Mouse (Mus musculus) forelimb bud, embryonic 11.5 days (tissue): ENCODE measurements around the gene St3gal4.

Experiments used
- DNase-seq: peaks from one replicate; pipeline ENCODE4 v3.0.0-alpha.2; 2012; ENCODE audit warnings: low read depth, low spot score

St3gal4 gene

GRCm38 (mm10) chr9:35107396-35107795, 11.7 kb downstream of the St3gal4 start:
- no peak for DNase-seq

DNA sequence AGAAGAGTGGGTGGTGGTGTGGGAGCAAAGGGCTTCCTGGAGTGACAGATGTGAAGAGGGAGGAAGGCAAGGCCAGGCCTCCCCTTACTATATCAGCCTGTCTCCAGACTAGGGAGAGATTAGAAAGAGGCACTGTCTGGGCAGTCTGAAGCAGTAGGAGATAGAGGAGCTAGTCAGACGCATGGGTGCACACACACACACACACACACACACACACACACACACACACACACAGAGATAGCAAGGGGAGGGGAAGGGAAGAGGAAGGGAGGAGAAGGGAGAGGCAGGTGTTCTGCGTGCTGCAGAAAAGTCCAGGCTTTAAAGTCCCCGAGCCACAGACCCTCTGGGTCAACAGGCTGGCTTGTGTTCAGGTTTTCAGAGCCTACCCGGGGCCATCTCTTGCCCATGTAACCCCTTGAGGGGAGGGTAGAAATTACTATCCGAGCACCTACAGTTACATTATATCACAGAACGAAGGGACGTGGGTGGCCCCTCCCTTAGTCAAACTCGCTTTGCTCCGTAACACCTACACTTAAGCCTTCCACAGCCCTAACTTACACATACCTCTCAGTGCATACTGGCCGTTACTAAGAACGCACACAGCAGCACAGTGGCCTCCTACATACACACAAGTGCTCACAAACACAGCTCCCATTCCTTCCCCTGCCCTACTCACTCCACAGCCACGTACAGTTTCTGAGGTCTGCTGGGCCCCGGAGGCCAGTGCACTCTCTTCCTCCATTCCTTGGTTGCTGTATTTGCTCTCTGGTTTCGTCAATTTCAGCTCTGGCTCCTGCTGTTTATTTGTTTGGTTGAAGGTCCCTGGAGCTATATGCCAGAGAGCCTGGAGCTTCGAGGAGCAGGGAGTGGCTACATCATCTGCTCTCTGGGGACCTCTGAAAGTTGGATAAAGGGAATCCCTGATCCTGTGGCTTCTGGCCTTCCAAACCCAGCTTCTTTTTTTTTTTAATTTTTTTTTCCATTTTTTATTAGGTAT, 12.9 kb downstream of the St3gal4 start:
- DNase-seq, result no peak

DNA sequence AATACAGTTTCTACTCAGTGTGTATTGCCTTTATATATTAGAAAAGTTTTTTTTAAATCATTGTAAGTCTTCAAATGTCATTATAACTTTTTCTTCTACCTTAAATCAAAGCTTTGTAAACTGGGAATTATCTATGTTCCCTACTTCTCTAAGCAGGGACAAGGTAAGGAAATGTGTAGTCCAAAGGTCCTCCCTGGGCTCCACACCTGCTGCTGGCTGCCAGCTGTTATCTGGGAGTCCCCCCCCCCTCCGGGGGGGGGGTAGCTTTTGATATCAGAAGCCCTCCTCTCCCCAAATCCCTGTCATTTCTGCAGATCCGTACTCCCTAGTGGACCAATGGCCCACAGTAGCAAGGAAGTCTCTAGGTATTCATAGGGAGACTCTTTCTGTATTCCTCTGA, 13.6 kb downstream of the St3gal4 start:
- DNase-seq, result no peak

DNA sequence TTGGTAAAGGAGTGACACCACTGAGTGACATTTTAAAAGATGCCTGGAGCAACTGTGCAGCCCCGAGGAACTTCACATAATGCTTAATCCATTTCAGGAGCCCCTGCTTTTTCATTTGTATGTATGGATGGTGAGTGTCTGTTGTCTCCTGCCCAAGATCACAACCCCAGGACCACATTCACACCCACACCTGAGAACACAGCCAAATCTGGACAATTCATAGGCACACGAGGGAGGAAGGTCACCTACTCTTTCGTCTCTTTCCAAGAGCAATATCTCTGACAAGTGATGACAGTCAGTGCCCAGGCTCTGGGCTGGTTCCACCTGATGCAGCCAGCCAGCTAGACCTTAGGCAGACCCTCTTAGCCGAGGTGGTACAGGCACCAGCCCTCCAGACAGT, 14.4 kb downstream of the St3gal4 start:
- no peak for DNase-seq

GRCm38 (mm10) chr9:35098762-35099161, 20.3 kb downstream of the St3gal4 start:
- DNase-seq, result no peak

DNA sequence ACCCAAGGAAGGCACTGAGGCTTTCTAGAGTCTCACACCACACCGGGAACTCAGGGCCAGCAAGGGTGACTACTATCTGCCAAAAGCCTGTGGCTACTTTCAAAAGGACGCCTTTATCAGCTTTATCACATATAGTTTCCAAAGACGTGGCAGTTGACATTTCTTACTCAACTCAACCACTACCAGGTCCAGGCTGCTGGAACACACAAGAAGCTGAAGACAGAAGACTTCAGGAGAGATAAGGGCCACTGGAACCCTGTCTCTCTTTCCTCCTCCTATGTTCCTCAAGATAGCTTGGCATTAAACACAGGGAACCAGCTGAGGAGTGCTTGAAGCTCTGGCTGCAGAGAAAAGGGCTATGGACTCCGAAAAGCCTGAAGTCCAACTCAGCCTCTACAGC, 21.2 kb downstream of the St3gal4 start:
- no peak for DNase-seq

DNA sequence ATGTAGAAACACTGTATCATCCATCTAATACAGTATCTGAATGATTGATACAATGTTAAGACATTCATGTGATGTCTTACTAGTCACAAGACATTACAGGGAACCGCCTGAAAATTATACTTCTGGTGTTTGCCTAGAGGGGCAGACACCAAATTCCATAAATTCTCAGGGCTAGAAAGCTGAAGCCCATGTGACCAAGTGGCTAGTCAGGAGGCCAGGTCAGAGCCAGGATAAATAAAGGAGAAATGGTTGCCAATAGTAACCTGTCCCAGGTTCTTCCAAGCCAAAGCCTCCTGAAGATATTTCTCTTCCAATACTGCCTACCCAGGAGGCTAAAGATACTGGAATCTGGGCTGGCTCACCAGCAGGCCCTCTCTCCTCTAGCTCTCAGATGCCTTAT, 23.3 kb downstream of the St3gal4 start:
- no peak for DNase-seq

DNA sequence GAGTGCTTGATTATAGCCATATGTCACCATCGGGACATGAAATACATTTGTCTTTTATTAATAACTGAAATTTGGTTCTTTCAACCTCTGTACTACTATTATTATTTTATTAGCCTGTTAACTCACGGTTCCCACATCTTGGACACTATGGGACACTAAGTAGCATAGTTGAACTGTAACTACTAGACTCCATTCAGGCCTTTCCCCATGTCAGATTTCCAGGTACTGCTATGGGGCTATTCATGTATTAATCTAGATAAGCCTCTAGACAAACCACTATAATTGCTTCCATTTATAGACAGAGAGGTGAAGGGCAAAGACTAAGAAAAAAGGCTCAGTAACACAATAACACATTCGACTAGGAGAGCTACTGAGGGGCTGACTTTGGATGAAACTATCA, 25.7 kb downstream of the St3gal4 start:
- no peak for DNase-seq

- DNase-seq, result no peak
These were observed 26.2 kb downstream of the St3gal4 start for GRCm38 (mm10) chr9:35092904-35093303.

- no peak for DNase-seq
These were observed 57.6 kb downstream of the St3gal4 start for GRCm38 (mm10) chr9:35061446-35061845.

GRCm38 (mm10) chr9:35059881-35060280, 59.2 kb downstream of the St3gal4 start:
- no peak for DNase-seq

- DNase-seq, result no peak
These were observed 60.3 kb downstream of the St3gal4 start for GRCm38 (mm10) chr9:35058596-35059354.

- DNase-seq, result no peak
These were observed 60.9 kb downstream of the St3gal4 start for GRCm38 (mm10) chr9:35058186-35058585.

GRCm38 (mm10) chr9:35057631-35058030, 61.4 kb downstream of the St3gal4 start:
- DNase-seq, result no peak

DNA sequence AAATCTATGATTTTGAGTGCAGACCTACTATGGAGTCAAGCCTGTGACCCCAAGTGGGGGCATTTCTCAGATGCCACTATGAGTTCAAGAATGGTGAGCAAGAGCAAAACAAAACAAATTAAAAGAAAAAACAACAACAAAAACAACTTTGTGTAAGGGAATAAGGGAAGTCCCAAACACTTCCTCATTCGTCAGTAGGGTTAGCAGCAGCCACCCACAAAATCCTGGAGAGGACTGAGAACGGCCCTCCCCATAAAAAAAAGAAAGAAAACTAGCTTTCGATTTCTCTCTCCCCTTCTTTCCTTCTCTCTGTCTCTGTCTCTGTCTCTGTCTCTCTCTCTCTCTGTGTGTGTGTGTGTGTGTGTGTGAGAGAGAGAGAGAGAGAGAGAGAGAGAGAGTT, 62.5 kb downstream of the St3gal4 start:
- DNase-seq, result no peak

- no peak for DNase-seq
These were observed 63.3 kb downstream of the St3gal4 start for GRCm38 (mm10) chr9:35055528-35056330.

GRCm38 (mm10) chr9:35053669-35054068, 65.4 kb downstream of the St3gal4 start:
- no peak for DNase-seq

- DNase-seq, result no peak
These were observed 66.0 kb downstream of the St3gal4 start for GRCm38 (mm10) chr9:35053081-35053480.

GRCm38 (mm10) chr9:35052671-35053070, 66.4 kb downstream of the St3gal4 start:
- no peak for DNase-seq

- no peak for DNase-seq
These were observed 67.4 kb downstream of the St3gal4 start for GRCm38 (mm10) chr9:35051666-35052065.

- no peak for DNase-seq
These were observed 68.2 kb downstream of the St3gal4 start for GRCm38 (mm10) chr9:35050701-35051454.
